Mouse (Mus musculus): ENCODE measurements around the gene Gpank1. TPM values are rescaled to one million over a fixed set of nuclear protein-coding genes. Genes with fewer than 3 reads are reported as not detected.

The Gpank1 gene
- polyA plus RNA-seq, 1 experiment from 2014 or later = 13.4 TPM

GRCm38 (mm10) chr17:35163326-35164081 lies 42.2 kb downstream of the Gpank1 start:
- 9% methylated on average over 8 of the region's 8 CpGs for WGBS
- Histone ChIP-seq H3K4me2 (ENCODE audit: low read depth, low read length) (peak overlapping the region; percentile 84), H3K4me3 (ENCODE audit: low read depth, low read length) (peak overlapping the region; percentile 93), H3K9me3 (ENCODE audit: control insufficient read depth, low read length) (no peaks in the 10 kb centered on the region), H3K27me3 (replicated peaks; ENCODE audit: control insufficient read depth, insufficient read depth, low read length) (no peaks in the 10 kb centered on the region), H3K4me1 (ENCODE audit: control insufficient read depth, insufficient read depth, low read length) (peaks cover 21% of the 10 kb centered on the region), H3K27ac (replicated peaks; ENCODE audit: low read depth, low read length) (peak overlapping the region; percentile 94), H3K36me3 (ENCODE audit: control insufficient read depth, insufficient read depth, low read length) (peaks cover 38% of the 10 kb centered on the region), H3K9ac (ENCODE audit: low read depth, low read length) (peak overlapping the region; percentile 99)
- no peak for DNase-seq (ENCODE audit: low spot score)
- no peak for ATAC-seq (ENCODE audit: low read depth)

GRCm38 (mm10) chr17:35164218-35164567 lies 42.9 kb downstream of the Gpank1 start:
- peak overlapping the region; percentile 84 for H3K4me2 ChIP-seq (ENCODE audit: low read depth, low read length)
- H3K36me3 ChIP-seq (ENCODE audit: control insufficient read depth, insufficient read depth, low read length) = peaks cover 31% of the 10 kb centered on the region
- H3K27me3 ChIP-seq (replicated peaks; ENCODE audit: control insufficient read depth, insufficient read depth, low read length) = no peaks in the 10 kb centered on the region
- H3K9ac ChIP-seq (ENCODE audit: low read depth, low read length) = peak overlapping the region; percentile 99
- ATAC-seq (ENCODE audit: low read depth) (no peak), DNase-seq (ENCODE audit: low spot score) (no peak)
- peak overlapping the region; percentile 93 for H3K4me3 ChIP-seq (ENCODE audit: low read depth, low read length)
- peak overlapping the region; percentile 94 for H3K27ac ChIP-seq (replicated peaks; ENCODE audit: low read depth, low read length)
- WGBS = 0% methylated on average over 16 of the region's 28 CpGs
- peaks cover 21% of the 10 kb centered on the region for H3K4me1 ChIP-seq (ENCODE audit: control insufficient read depth, insufficient read depth, low read length)
- H3K9me3 ChIP-seq (ENCODE audit: control insufficient read depth, low read length) = no peaks in the 10 kb centered on the region

- WGBS = under 1% methylated on average over 46 of the region's 89 CpGs
- peak; percentile 95 for ATAC-seq (ENCODE audit: low read depth)
- Histone ChIP-seq H3K4me1 (ENCODE audit: control insufficient read depth, insufficient read depth, low read length) (peaks cover 21% of the 10 kb centered on the region), H3K27ac (replicated peaks; ENCODE audit: low read depth, low read length) (peak within 1 kb of the TSS; percentile 95), H3K27me3 (replicated peaks; ENCODE audit: control insufficient read depth, insufficient read depth, low read length) (no peaks in the 10 kb centered on the region), H3K9me3 (ENCODE audit: control insufficient read depth, low read length) (no peaks in the 10 kb centered on the region), H3K9ac (ENCODE audit: low read depth, low read length) (peak within 1 kb of the TSS; percentile 99), H3K4me2 (ENCODE audit: low read depth, low read length) (peak within 1 kb of the TSS; percentile 84), H3K4me3 (ENCODE audit: low read depth, low read length) (peak within 1 kb of the TSS; percentile 93), H3K36me3 (ENCODE audit: control insufficient read depth, insufficient read depth, low read length) (peaks cover 25% of the 10 kb centered on the region)
- DNase-seq (ENCODE audit: low spot score) = peak; percentile 100
These were observed 43.6 kb downstream of the Gpank1 start, which contains the start of gene Prrc2a for GRCm38 (mm10) chr17:35164568-35165450. Gene Prrc2a, minus strand, starts transcription at chr17:35164897.

GRCm38 (mm10) chr17:35165451-35166155 lies 44.3 kb downstream of the Gpank1 start:
- Histone ChIP-seq H3K9ac (ENCODE audit: low read depth, low read length) (peak overlapping the region; percentile 62), H3K9me3 (ENCODE audit: control insufficient read depth, low read length) (no peaks in the 10 kb centered on the region), H3K36me3 (ENCODE audit: control insufficient read depth, insufficient read depth, low read length) (peaks cover 17% of the 10 kb centered on the region), H3K4me3 (ENCODE audit: low read depth, low read length) (peak overlapping the region; percentile 93), H3K27ac (replicated peaks; ENCODE audit: low read depth, low read length) (peak overlapping the region; percentile 95), H3K4me2 (ENCODE audit: low read depth, low read length) (peak overlapping the region; percentile 67), H3K4me1 (ENCODE audit: control insufficient read depth, insufficient read depth, low read length) (peaks cover 21% of the 10 kb centered on the region), H3K27me3 (replicated peaks; ENCODE audit: control insufficient read depth, insufficient read depth, low read length) (no peaks in the 10 kb centered on the region)
- ATAC-seq (ENCODE audit: low read depth) (peak; percentile 84), DNase-seq (ENCODE audit: low spot score) (no peak)
- 20% methylated on average over 12 of the region's 12 CpGs for WGBS

- H3K27ac ChIP-seq (replicated peaks; ENCODE audit: low read depth, low read length) = peak overlapping the region; percentile 95; the same call in 1 of the 2 replicates
- H3K9ac ChIP-seq (ENCODE audit: low read depth, low read length) = 0 out of 2 replicates have a peak overlapping the region, but pooled peaks have one; percentile 62
- no peaks in the 10 kb centered on the region for H3K9me3 ChIP-seq (ENCODE audit: control insufficient read depth, low read length)
- H3K27me3 ChIP-seq (replicated peaks; ENCODE audit: control insufficient read depth, insufficient read depth, low read length) = no peaks in the 10 kb centered on the region
- peaks cover 8% of the 10 kb centered on the region for H3K36me3 ChIP-seq (ENCODE audit: control insufficient read depth, insufficient read depth, low read length)
- peak overlapping the region; percentile 67 for H3K4me2 ChIP-seq (ENCODE audit: low read depth, low read length)
- 73% methylated on average over 8 of the region's 8 CpGs for WGBS
- DNase-seq (ENCODE audit: low spot score) (peak; percentile 90), ATAC-seq (ENCODE audit: low read depth) (no peak)
- peaks cover 21% of the 10 kb centered on the region for H3K4me1 ChIP-seq (ENCODE audit: control insufficient read depth, insufficient read depth, low read length)
- H3K4me3 ChIP-seq (ENCODE audit: low read depth, low read length) = no peak overlapping the region
These were observed 45.2 kb downstream of the Gpank1 start for GRCm38 (mm10) chr17:35166352-35167035.

GRCm38 (mm10) chr17:35167794-35168193 lies 46.5 kb downstream of the Gpank1 start:
- Histone ChIP-seq H3K36me3 (ENCODE audit: control insufficient read depth, insufficient read depth, low read length) (no peaks in the 10 kb centered on the region), H3K9me3 (ENCODE audit: control insufficient read depth, low read length) (no peaks in the 10 kb centered on the region), H3K4me1 (ENCODE audit: control insufficient read depth, insufficient read depth, low read length) (peaks cover 13% of the 10 kb centered on the region), H3K27ac (replicated peaks; ENCODE audit: low read depth, low read length) (no peak overlapping the region), H3K4me3 (ENCODE audit: low read depth, low read length) (no peak overlapping the region), H3K27me3 (replicated peaks; ENCODE audit: control insufficient read depth, insufficient read depth, low read length) (no peaks in the 10 kb centered on the region), H3K4me2 (ENCODE audit: low read depth, low read length) (no peak overlapping the region), H3K9ac (ENCODE audit: low read depth, low read length) (no peak overlapping the region)
- DNase-seq (ENCODE audit: low spot score) = no peak
- WGBS = 90% methylated on average over 7 of the region's 7 CpGs
- ATAC-seq (ENCODE audit: low read depth) = no peak

GRCm38 (mm10) chr17:35168541-35169207 lies 47.4 kb downstream of the Gpank1 start:
- Histone ChIP-seq H3K9me3 (ENCODE audit: control insufficient read depth, low read length) (no peaks in the 10 kb centered on the region), H3K4me1 (ENCODE audit: control insufficient read depth, insufficient read depth, low read length) (peaks cover 13% of the 10 kb centered on the region), H3K4me3 (ENCODE audit: low read depth, low read length) (no peak overlapping the region), H3K9ac (ENCODE audit: low read depth, low read length) (no peak overlapping the region), H3K4me2 (ENCODE audit: low read depth, low read length) (no peak overlapping the region), H3K27ac (replicated peaks; ENCODE audit: low read depth, low read length) (no peak overlapping the region), H3K27me3 (replicated peaks; ENCODE audit: control insufficient read depth, insufficient read depth, low read length) (no peaks in the 10 kb centered on the region), H3K36me3 (ENCODE audit: control insufficient read depth, insufficient read depth, low read length) (no peaks in the 10 kb centered on the region)
- 12% methylated on average over 4 of the region's 4 CpGs for WGBS
- DNase-seq (ENCODE audit: low spot score) (peak; percentile 84), ATAC-seq (ENCODE audit: low read depth) (no peak)

All from embryonic facial prominence, embryonic 14.5 days (tissue).